Mouse (Mus musculus) megakaryocyte, embryonic 14.5 days (primary cell): ENCODE measurements around the gene Spp2. TPM values are rescaled to one million over a fixed set of nuclear protein-coding genes. Genes with fewer than 3 reads are reported as not detected.

Source experiments
- H3K27me3 ChIP-seq: replicated peaks from 2 replicates; pipeline ENCODE3; 2012; ENCODE audit warnings: inconsistent platforms
- H3K36me3 ChIP-seq: replicated peaks from 2 replicates; pipeline ENCODE3; 2012; ENCODE audit warnings: low read length, inconsistent platforms, mixed read lengths
- H3K4me1 ChIP-seq: 2 replicates; pipeline ENCODE4 v1.6.1; 2012; ENCODE audit warnings: inconsistent platforms
- H3K4me3 ChIP-seq: replicated peaks from 2 replicates; pipeline ENCODE3; 2012; ENCODE audit warnings: moderate library complexity, mild to moderate bottlenecking, inconsistent platforms
- H3K9me3 ChIP-seq: 2 replicates; pipeline ENCODE4 v1.6.1; 2012; ENCODE audit warnings: inconsistent platforms
- FLI1 ChIP-seq: IDR thresholded peaks from 2 replicates; pipeline ENCODE4 v1.6.1; 2012; ENCODE audit warnings: low read length, inconsistent platforms, mixed read lengths
- GATA1 ChIP-seq: IDR thresholded peaks from 3 replicates; pipeline ENCODE4 v1.6.1; 2012; ENCODE audit warnings: mixed read lengths, low read length, inconsistent platforms, borderline replicate concordance
- polyA plus RNA-seq: library from polyadenylated mRNA; stranded (reverse); fragments of >175 nt; gene quantifications from 2 replicates; pipeline ENCODE4 v1.2.3, GENCODE M21; 2012; ENCODE audit warnings: low replicate concordance; ENCODE audit not compliant: insufficient read depth

The Spp2 gene
- polyA plus RNA-seq: not detected in 2 replicates

DNA sequence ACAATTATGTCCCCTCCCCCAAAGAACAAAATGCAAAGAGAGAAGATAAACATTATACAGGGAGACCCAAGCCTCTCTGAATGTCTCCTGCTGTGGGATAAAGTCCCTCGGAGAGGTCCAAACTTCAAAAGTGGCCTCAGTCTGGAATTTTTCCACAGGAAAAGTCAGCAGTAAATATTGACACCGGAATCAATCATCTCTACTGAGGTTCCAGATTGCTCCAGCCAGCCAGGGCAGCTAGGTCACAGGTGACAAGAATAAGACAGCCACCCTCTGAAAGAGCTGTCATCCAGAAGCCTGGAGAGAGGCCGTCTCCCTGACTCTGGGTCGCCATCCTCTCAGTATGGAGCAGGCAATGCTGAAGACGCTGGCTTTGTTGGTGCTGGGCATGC is at the start of gene Spp2:
Gene Spp2 (plus strand): TSS at position 155 of the 392 bp plus-strand sequence.
- TF ChIP-seq FLI1: no peak
- no peak for TF ChIP-seq GATA1
- Histone ChIP-seq H3K4me3 (no peak within 1 kb of the TSS), H3K9me3 (no peaks in the 10 kb centered on the region)

DNA sequence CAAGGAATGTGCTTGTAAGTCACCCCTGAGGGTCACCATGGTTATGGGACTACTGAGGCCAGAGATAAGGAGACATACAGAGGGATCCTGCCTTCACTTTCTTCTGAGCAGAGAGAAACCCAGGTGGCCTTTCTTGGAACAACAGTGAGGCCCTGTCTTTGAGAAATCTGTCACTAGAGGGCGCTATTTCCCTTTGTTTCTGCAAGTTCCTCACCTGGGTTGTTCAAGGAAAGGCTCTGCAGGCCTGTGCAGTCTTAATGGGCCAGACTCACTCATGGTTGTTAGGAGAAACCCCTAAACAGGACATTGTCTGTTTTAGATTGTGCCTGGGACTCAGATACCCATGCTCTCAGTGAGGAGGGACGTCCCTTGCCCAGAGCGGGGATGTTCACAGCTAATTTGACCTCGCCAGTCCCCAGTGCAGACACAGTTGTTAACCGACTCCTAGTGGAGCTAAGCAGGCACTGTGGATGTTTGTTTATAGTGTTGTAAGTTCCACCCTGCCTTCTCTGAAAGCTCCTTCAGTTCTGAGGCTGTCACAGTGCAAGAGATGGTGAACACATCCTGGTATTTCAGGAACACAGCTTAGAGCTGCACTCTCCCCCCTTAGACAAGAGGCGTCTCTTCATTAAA is 49.2 kb upstream of the Spp2 start:
- peaks cover 18% of the 10 kb centered on the region for H3K27me3 ChIP-seq
- no peaks in the 10 kb centered on the region for H3K9me3 ChIP-seq
- H3K4me1 ChIP-seq: no peaks in the 10 kb centered on the region
- TF ChIP-seq GATA1 (no peak), FLI1 (no peak)
- H3K4me3 ChIP-seq: no peak overlapping the region
- no peaks in the 10 kb centered on the region for H3K36me3 ChIP-seq

More for the DNA sequence above, at the start of gene Spp2:
- H3K27me3 ChIP-seq: peaks cover 28% of the 10 kb centered on the region
- no peaks in the 10 kb centered on the region for H3K4me1 ChIP-seq
- H3K36me3 ChIP-seq: no peaks in the 10 kb centered on the region

DNA sequence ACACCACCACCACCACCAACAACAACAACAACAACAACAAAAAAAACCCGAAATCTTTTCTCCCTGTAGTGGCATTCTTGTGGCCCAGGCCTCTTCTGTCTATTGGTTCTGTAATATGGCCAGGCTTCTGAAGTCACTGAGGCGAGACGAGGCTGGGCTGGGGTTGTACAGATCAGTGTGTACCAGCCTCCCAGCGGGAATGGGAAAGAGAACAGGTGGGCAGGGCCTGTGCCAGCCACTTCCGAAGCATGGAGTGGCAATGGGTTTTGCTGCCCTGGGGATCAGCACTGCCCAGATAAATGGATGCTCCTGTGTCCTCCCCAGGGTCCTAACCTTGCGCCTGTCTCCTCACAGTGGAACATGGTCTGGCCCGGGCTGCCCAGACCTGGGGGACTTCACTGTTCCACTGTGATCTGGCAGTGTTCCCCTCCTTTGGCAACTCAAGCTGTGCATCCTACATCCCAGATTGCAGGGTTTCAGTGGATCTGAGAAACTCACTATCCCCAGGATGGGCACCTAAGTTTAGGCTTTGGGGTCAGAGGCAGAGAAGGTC is 48.6 kb upstream of the Spp2 start:
- TF ChIP-seq FLI1 (no peak), GATA1 (no peak)
- H3K4me3 ChIP-seq: no peak overlapping the region
- peaks cover 18% of the 10 kb centered on the region for H3K27me3 ChIP-seq
- H3K4me1 ChIP-seq: no peaks in the 10 kb centered on the region
- no peaks in the 10 kb centered on the region for H3K9me3 ChIP-seq
- H3K36me3 ChIP-seq: no peaks in the 10 kb centered on the region

DNA sequence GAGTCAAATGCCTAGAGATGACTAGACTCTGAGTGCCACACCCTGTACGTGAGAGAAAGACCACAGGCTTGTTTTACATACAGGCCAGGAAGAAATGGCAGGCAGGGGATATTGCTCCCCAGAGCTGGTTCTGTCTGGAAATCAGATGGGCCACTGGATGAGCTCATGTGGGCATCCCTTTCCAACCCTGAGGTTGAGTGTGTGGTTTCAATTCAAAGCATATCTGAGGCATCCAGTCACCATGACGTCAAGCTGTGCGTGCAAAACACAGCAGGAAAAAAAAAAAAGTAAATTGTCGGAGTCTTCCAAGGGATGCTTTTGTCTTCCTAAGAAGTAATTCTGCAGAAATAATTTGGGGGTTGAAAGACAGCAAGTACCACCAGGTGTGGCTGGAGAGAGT is 45.7 kb upstream of the Spp2 start:
- H3K4me1 ChIP-seq: no peaks in the 10 kb centered on the region
- no peaks in the 10 kb centered on the region for H3K36me3 ChIP-seq
- TF ChIP-seq FLI1: no peak
- TF ChIP-seq GATA1: no peak
- no peak overlapping the region for H3K4me3 ChIP-seq
- no peaks in the 10 kb centered on the region for H3K9me3 ChIP-seq
- H3K27me3 ChIP-seq: peaks cover 14% of the 10 kb centered on the region

DNA sequence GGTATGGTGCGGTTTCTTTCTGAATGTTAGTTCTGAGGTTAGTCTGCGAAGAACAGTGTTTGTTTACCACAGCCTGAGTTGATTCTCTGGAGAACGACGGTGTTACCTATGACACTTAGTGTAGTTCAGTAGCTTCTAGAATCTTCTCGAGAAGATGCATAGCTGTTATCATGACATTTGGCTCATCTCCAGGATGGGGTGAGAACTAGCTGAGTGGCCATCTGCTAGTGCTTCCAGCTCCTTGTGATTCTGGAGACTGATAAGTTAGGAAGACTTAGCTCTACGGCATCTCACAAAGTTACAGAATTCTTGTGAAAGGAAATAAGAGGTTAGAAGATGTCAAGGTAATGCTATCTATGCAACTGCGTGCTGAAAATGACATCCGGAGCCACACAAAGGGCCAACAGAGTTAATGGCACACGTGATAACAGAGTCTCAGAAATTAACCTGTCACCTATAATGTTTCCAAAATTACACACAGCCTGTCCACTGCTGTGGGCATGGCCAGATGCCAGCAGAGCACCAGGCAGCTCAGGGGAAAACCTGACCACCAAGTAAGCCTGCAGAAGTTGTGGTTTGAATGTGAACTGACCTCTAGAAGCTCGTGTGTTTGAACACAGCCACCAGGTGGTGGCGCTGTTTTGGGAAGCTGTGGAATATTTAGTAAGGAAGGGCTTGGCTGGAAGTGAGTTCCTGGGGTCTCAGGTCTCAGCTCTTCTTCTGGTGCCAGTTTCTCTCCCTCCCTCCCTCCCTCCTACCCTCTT is 39.7 kb upstream of the Spp2 start:
- H3K4me3 ChIP-seq: no peak overlapping the region
- peaks cover 10% of the 10 kb centered on the region for H3K27me3 ChIP-seq
- H3K36me3 ChIP-seq: no peaks in the 10 kb centered on the region
- no peaks in the 10 kb centered on the region for H3K4me1 ChIP-seq
- peaks cover 4% of the 10 kb centered on the region for H3K9me3 ChIP-seq
- TF ChIP-seq FLI1 (no peak), GATA1 (no peak)

DNA sequence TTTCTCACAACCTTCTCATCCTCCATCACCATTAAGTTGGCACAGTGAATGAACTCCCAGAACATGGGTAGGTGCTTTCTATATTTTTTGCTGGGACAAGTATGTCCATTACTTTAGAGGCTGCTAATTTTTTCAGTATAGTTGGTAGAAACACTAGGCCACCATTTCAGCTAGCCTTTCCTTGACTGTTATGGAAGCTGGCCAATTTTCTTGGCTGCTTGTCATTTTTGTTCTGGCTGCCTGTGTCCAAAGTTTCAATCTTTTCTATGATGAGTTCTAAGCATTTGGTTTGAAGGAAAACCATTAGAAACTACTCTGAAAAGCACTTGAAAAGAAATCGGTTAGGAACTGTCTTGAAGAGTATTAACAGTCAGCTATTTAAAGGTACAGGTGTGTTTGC is 28.3 kb upstream of the Spp2 start:
- peaks cover 6% of the 10 kb centered on the region for H3K9me3 ChIP-seq
- no peak for TF ChIP-seq FLI1
- TF ChIP-seq GATA1: no peak
- H3K4me3 ChIP-seq: no peak overlapping the region
- H3K27me3 ChIP-seq: peaks cover 2% of the 10 kb centered on the region
- H3K36me3 ChIP-seq: no peaks in the 10 kb centered on the region
- no peaks in the 10 kb centered on the region for H3K4me1 ChIP-seq

DNA sequence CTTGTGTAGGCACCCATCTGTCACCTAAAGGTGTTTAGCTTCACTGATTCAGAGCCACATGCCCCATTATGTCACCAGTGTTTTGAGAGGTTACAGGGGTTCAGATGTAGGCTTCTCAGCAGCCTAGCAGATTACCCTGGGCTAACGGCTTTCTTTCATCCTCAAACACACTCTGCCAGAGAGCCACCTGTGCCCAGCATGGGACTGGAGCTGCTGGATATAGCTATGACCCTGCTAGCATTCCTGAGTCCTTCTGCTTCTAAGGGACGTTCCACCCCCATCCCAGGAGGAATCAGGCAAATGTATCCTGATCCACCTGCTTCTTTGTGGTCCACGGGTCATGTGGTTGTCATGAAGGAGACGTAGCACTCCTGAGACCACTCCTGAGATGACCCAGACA is 15.1 kb upstream of the Spp2 start:
- Histone ChIP-seq H3K4me1 (no peaks in the 10 kb centered on the region), H3K36me3 (no peaks in the 10 kb centered on the region), H3K27me3 (peaks cover 19% of the 10 kb centered on the region), H3K4me3 (no peak overlapping the region), H3K9me3 (no peaks in the 10 kb centered on the region)
- TF ChIP-seq GATA1 (no peak), FLI1 (no peak)

DNA sequence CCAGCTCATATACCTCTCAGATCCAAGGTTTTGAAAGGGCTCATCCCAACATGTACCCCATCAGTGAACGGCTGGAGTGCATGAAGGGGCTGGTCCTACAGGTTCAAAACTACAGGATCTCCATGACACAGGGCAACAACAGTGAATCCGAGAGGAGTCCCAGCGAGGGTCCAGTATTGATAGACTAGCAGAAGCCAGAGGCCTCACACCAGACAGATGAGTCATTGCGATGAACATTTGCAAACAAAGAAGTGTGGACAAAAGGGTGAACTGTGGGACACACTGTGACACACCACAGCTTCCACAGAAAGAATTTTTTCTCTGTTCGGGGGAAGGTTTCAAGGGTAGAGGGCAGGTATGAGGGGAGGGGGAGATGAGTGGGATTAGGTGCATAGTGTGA is 13.4 kb upstream of the Spp2 start:
- TF ChIP-seq FLI1 (no peak), GATA1 (no peak)
- H3K9me3 ChIP-seq: no peaks in the 10 kb centered on the region
- no peaks in the 10 kb centered on the region for H3K36me3 ChIP-seq
- no peak overlapping the region for H3K4me3 ChIP-seq
- H3K27me3 ChIP-seq: peaks cover 18% of the 10 kb centered on the region
- H3K4me1 ChIP-seq: no peaks in the 10 kb centered on the region

DNA sequence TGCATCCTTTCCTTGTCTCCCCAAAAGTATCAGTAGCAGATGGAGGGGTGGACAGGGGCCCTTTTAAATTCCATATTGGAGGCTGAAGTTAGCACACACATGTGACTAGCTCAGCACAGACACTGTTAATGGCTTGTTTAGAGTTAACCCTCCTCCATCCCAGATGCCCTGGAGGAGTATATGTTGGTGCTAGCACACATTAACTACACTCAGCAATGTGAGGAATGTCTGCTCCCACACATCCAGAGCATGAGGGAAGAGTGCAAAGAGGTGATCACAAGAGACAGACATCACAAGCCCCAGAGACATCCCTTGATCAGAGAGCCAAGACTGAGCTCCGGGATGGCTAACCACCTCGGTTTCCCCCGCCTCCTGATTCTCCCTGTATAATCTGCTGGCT is 3.4 kb upstream of the Spp2 start:
- Histone ChIP-seq H3K27me3 (peaks cover 24% of the 10 kb centered on the region), H3K36me3 (no peaks in the 10 kb centered on the region), H3K4me1 (no peaks in the 10 kb centered on the region), H3K4me3 (no peak overlapping the region), H3K9me3 (no peaks in the 10 kb centered on the region)
- TF ChIP-seq FLI1: no peak
- TF ChIP-seq GATA1: no peak
